Mouse (Mus musculus) cerebellum, adult 8-10 months (tissue): ENCODE results near the gene Fam19a3.
"Not testable (repeated sequence)": the region's sequence is repeated elsewhere in the genome, so short reads cannot be mapped to it uniquely, and the experiment has no call there.

Experiments
- DNase-seq: peaks from one replicate; pipeline ENCODE4 v3.0.0; 2022

The Fam19a3 gene

GRCm38 (mm10) chr3:104791671-104792070 is 10.0 kb upstream of the Fam19a3 start:
- DNase-seq: no peak

DNA sequence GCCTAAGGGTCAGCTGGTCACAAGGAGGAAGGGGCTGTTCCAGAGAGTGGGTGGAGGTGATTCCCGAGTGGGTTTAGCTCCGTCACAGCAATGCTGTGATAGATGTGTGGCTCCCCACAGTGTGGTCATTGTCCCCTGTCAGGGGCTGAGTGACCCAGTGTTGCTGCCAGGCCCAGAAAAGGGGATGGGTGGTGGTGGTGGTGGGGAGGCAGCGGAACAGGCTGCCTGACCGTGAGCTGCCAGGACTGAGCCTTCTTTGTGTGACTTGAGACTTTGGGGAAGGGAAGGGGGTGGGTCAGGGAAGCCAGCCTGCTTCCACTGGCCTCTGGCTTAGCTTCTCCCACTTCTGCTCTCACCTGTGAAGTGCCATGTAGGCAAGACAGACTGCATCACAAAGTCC is 9.4 kb upstream of the Fam19a3 start:
- DNase-seq: no peak

GRCm38 (mm10) chr3:104790401-104790937 is 8.8 kb upstream of the Fam19a3 start:
- DNase-seq: no peak

DNA sequence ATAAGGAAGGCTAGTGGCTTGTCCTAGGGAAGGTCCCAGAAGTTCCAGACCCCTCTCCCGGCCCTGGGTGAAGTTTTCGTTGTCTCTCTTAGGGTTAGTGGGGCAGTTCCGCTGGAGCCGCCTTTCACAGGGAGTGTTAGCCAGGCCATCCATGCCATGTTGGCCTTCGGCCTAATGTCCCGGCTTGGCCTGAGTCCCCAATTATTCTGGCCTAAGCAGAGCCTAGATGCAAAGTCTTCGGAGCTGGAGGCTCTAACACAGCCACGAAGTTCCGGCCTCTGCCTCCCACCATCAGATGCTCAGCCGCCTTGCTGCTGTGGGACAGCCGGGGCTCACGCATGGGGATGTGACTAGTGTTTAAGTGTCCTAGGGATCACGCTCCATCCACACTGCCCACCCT is 8.2 kb upstream of the Fam19a3 start:
- DNase-seq: no peak

GRCm38 (mm10) chr3:104789312-104789605 is 7.6 kb upstream of the Fam19a3 start:
- DNase-seq: no peak

GRCm38 (mm10) chr3:104788561-104789311 is 7.1 kb upstream of the Fam19a3 start:
- peak; percentile 34 for DNase-seq

- no peak for DNase-seq
Measured at GRCm38 (mm10) chr3:104788075-104788474, 6.4 kb upstream of the Fam19a3 start, which contains the start of gene Rhoc. TSS of gene Rhoc (plus strand) at chr3:104788375.

DNA sequence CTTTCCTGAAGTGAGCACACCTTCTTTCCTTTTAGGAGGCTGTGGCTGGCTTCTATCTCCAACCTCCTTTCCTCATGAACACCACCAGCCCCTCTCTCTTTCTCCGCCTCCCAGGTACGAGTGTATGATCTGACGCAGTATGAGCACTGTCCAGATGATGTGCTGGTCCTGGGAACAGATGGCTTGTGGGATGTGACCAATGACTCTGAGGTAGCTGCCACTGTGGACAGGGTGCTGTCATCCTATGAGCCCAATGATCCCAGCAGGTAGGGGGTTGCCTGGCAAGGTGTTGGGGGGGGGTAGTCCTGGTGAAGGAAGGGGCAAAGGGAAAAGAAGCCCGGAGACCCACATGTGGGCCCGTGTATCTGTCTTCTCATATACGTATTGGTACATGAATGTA is 3.6 kb upstream of the Fam19a3 start:
- no peak for DNase-seq

GRCm38 (mm10) chr3:104783971-104784500 is 2.4 kb upstream of the Fam19a3 start:
- no peak for DNase-seq

DNA sequence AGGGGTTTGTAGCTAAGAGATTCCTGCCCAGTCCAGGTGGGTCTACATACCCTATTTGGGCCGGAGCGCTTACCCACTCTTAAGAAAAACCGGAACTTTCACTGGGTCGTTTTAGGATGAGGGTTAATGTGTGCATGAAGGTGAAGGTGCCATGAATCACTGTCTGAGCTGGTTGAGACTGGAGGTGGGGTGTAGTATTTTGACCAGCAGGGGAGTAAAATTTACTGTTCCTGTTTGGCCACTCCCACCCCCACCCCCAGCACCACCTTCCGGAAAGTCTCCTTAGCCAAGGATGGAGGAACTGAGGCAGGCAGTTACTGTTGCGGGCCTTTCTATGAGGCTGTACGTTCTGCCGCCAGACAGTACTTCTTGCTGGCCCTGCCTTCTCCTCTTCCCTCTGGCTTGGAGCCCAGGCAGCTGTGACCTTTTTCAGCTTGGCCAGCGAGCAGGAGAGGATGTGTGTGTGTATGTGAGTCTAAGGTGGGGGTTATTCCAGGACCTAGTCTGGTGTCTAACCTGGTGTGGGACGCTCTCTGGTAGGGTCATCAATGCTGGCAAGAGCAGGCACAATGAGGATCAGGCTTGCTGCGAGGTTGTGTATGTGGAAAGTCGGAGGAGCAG is 531 bp upstream of the Fam19a3 start:
- no peak for DNase-seq

GRCm38 (mm10) chr3:104780561-104781420 is 849 bp downstream of the Fam19a3 start, which contains the start of gene Ppm1j:
TSS of gene Ppm1j (plus strand) at chr3:104781056.
- DNase-seq: no peak

- peak; percentile 32 for DNase-seq
Measured at GRCm38 (mm10) chr3:104779949-104780348, 1.7 kb downstream of the Fam19a3 start.

GRCm38 (mm10) chr3:104777342-104777741 is 4.3 kb downstream of the Fam19a3 start:
- DNase-seq: no peak

DNA sequence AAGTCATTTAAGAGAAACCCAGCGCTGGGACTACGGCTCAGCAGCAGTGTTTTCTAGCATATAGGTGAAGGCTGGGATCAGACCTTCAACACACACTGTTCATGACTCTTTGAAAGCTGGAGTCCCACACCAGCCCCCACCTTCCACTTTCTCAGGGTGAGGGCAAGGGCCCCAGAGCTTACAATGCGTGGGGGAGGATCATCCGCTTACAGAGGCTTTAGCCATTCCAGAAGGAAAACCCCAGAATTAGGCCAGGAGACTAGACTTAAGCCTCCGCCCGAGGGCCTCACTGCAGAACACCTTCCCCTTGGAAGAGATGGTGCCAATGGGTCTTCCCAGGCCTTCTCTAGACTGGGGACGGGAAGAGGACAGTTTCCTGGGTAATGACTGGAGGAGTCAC is 8.3 kb downstream of the Fam19a3 start:
- no peak for DNase-seq

- no peak for DNase-seq
Measured at GRCm38 (mm10) chr3:104771460-104771859, 10.2 kb downstream of the Fam19a3 start.

DNA sequence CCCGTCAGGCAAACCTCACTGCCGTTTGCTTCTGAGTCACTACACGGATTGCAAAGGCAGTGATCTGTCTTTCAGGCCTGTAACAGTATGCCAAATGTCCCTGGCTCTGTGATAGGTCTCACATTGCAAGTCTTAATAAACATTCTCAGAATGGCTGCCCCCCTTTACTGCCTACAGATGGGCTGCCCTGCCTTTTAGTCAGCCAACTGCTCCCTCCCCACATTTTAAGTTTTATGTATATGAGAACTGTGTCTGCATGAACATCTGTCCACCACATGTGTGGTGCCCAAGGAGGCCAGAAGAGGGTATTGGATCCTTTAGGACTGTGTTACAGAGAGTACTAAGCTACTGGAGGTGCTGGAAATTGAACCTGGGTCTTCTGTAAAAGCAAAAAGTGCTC is 10.7 kb downstream of the Fam19a3 start:
- DNase-seq: no peak

DNA sequence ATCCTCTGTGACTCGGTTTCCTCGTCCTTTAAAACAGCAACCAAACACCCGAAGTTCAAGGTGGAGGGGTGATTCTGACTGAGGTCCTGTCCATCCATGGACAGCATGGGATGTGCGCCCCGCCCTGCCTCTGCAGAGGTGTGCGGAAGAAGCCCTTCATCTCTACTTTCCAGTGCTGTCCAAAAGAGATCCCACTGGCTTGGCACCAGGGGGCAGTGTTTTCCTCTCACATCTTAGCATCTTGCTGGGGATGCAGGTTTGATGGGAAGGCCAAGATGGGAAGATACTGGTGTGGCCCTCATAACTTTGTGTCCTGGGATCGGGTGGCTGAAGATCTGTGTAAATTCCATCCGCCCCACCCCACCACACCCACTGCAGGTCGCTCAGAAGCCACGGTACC is 11.6 kb downstream of the Fam19a3 start:
- DNase-seq: no peak

DNA sequence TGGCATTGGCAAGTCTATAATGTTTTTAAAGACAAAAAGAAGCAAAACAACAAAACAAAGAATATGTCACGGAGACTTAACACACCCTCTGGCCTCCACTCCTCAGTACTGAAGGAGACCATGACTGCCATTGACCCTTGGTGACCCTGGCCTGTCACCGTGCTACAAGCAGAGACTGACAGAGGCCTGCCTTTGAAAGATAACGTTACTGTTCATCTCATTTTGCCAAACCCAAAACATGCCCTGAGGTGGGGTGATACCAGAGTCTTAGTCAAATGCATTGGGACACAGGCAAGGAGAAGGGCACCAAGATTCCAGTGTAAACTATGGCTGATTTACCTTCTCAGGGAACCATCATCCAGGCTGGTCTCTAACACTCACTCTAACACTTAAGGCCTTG is 12.5 kb downstream of the Fam19a3 start:
- DNase-seq: no peak

- no peak for DNase-seq
Measured at GRCm38 (mm10) chr3:104767716-104768115, 13.9 kb downstream of the Fam19a3 start.

DNA sequence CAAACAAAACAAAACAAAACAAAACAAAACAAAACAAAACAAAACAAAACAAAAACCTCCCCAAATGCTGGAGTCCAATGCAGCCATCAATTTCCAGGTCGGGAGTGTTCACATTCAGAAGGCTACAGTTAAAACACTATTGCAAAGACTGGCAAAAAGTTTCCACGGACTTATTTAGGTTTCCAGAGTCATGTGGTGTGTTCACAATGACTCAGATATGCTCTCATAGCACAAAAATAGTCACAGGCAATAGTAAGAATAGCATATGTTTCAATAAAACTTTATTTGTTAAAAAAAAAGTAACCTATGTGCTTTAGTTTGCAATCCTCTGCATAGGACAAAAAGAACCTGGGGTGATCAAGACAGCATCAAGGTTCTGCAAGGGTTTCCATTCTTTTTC is 14.5 kb downstream of the Fam19a3 start:
- DNase-seq: no peak

GRCm38 (mm10) chr3:104765021-104765420 is 16.6 kb downstream of the Fam19a3 start:
- DNase-seq: no peak

DNA sequence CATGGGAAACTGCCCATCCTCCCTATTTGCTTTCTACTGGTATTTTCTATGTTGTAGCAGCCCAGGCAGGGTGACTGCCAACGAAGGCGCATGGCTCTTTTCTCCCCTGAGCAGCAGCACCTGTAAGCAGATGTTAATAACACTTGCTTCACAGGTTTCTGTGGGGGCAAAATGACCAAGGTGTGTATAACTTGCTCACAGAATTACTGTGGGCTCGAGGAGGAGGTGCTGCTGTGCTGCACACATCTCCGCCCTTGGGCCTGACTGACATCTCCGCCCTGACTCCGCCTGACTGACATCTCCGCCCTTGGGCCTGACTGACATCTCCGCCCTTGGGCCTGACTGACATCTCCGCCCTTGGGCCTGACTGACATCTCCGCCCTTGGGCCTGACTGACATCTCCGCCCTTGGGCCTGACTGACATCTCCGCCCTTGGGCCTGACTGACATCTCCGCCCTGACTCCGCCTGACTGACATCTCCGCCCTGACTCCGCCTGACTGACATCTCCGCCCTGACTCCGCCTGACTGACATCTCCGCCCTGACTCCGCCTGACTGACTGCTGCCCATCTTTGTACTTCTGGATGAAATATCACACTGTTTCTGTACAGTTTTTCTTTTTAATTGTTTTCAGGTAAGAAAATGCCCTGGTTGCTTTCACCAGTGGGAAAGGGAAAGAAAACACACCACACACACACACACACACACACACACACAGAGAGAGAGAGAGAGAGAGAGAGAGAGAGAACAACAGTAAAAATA is 19.4 kb downstream of the Fam19a3 start:
- DNase-seq: not testable (repeated sequence)
